Mouse (Mus musculus) spleen, postnatal 10 days (tissue): Measurements from ENCODE around the gene Rbm14.
"Not testable (repeated sequence)": the region's sequence is repeated elsewhere in the genome, so short reads cannot be mapped to it uniquely, and the experiment has no call there.

Experiments used
- DNase-seq, 2 experiments: peaks; one replicate each; pipeline ENCODE4 v3.0.0; 2021 to 2022; ENCODE audit warnings: low spot score in 2 of 2

Rbm14 gene

DNA sequence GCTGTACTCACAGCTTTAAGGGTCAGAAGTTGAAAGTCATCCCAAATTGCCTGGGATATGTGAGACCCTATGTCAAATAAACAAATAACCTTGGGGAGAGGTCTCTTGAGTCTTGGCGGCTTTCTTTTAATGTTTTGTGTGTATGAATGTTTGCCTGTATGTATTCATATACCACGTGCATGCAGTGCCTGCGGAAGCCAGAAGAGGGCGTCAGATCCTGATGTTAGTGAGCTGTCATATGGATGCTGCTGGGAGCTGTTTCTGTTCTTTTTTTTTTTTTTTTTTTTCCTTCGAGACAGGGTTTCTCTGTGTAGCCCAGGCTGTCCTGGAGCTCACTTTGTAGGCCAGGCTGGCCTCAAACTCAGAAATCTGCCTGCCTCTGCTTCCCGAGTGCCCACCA lies 1.6 kb upstream of the Rbm14 start:
- DNase-seq = peak in 1 of 2 experiments; percentile 73

- peak in 1 of 2 experiments; percentile 36 for DNase-seq
Observed at GRCm38 (mm10) chr19:4812334-4812949, 1.0 kb upstream of the Rbm14 start.

DNA sequence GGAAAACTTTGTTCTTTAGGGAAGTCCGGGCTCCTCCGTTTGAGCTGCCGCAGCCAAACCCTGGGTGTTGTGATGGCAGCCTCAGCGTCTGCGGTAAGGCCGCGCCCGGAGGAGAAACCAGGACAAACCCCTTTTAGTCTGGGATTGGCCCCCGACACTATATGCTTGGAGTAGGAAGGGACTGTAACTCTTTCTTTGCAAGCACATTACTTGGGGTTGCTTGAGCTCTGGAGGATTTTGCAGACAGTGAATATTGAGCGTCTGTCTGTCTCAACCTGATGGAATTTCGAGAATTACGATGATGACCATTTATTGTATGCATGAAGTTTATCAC lies 442 bp upstream of the Rbm14 start:
- DNase-seq = no peak

GRCm38 (mm10) chr19:4810746-4811062 lies 730 bp downstream of the Rbm14 start:
- DNase-seq = no peak

- no peak for DNase-seq
Observed at GRCm38 (mm10) chr19:4810309-4810708, 1.1 kb downstream of the Rbm14 start.

DNA sequence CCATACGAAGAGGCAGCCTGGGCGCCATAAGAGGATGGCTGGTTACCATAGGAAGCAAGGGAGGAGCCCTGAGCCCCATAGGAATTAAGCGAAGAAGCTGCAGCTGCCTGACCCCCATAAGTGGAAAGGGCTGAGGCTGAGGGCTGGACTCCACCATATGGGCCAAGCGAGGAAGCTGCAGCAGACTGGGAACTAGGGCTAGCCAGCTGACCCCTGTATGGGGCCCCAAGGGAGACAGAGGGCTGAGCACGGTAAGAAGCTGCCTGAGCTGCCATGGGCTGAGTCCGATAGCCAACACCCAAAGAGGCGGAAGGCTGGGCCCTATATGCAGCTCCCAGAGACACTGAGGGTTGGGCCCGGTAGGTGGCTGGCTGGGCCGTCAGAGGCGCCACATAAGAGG lies 8.2 kb downstream of the Rbm14 start:
- DNase-seq = no peak

GRCm38 (mm10) chr19:4802691-4803091 lies 8.7 kb downstream of the Rbm14 start:
- DNase-seq = no peak

DNA sequence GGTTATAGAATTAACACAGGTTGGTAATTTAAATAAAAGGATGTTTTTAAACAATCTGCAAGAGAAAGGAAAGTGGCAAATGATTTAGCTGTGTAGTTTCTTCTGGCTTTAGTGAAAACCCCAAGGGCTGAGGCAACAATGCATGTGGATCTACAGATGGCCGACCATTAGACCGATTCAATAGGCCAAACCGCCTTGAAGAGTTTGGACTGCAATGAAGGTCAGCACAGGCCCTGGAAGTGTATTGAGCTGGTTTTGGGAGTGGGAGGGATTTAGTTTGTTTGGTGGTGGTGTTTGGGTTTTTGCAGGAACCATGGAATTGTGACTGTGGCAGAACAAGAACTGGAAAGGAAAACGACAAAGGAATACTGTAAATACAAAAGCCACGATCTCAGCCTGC lies 12.4 kb downstream of the Rbm14 start:
- DNase-seq = no peak

- DNase-seq = no peak
Observed at GRCm38 (mm10) chr19:4797846-4798245, 13.6 kb downstream of the Rbm14 start.

DNA sequence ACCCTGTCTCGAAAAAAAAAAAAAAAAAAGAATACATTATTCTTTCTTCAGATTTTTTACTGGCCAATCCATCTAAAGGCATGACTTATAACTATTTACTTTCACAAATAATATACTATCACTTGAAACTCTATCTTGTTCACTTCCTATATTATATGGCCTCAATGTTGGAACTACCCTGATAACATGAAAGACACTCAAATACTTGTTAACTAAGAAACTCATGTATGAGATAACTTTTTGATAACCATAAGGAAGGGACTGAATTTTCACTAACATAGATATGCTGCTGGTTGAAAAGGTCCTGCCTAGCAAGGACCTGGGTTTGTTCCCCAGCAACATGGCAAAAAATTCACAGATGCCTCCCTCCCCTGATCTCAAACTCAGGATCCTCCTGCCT lies 15.5 kb downstream of the Rbm14 start:
- DNase-seq = no peak

GRCm38 (mm10) chr19:4793831-4794422 lies 17.5 kb downstream of the Rbm14 start, which contains the start of gene Rbm4:
Gene Rbm4, minus strand, starts transcription at chr19:4793901.
- DNase-seq = peak; percentile 94 to 97

DNA sequence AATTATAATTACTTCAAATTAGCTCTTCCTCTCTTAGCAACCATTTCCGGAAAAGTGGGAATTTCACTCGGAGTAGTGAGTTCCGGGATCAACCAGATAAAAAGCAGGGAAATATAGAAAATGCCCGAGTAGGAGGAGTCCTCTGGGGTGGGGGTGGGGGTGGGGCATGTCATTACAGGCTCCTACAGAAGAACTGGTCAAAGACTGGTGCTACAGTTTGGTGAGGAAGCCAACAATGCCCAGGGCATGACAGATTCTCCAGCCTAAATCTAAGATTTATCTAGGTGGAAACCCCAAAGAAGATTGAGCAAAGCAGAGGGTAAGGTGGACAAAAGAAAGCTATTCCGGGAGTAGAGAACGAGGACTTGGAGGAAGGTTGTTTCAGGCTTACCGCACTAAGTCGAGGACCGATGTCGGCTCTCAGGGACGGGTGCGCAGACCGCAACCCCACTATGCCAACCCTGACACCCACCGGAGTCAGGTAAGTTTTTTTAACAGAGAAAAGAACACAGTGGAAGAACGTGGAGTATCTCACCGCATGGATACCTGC lies 18.1 kb downstream of the Rbm14 start:
- no peak for DNase-seq

GRCm38 (mm10) chr19:4786313-4786712 lies 25.1 kb downstream of the Rbm14 start:
- no peak for DNase-seq

- DNase-seq = no peak
Observed at GRCm38 (mm10) chr19:4785206-4785605, 26.2 kb downstream of the Rbm14 start.

GRCm38 (mm10) chr19:4782891-4783290 lies 28.5 kb downstream of the Rbm14 start:
- DNase-seq = no peak

- DNase-seq = no peak
Observed at GRCm38 (mm10) chr19:4772785-4773184, 38.6 kb downstream of the Rbm14 start.

DNA sequence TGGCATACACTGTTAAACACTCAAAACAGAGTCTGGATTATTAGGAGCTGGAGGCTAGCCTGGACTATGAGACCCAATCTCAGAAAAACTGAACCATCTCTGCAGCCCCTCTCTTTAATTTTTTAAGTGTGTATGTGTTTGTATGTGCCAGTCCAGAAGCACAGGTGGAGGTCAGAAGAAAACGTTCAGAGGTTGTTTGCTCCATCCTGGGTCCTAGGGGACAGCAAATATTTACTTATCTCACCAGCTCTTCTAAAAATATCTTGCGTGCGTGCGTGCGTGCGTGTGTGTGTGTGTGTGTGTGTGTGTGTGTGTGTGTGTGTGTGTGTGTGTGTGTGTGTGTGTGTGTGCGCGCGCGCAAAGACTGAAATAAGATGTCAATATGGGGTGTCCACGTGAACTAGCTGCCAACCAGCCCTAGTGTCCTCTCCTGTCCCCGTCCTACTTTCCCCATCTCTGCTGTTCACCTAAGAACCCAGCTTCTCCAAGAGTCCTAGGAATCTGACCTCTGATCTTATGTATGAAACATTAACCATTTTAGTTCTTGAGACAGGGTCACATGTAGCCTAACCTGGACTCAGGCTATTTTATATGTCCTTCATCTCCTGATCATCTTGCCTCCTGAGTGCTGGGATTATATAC lies 43.8 kb downstream of the Rbm14 start:
- no peak for DNase-seq

DNA sequence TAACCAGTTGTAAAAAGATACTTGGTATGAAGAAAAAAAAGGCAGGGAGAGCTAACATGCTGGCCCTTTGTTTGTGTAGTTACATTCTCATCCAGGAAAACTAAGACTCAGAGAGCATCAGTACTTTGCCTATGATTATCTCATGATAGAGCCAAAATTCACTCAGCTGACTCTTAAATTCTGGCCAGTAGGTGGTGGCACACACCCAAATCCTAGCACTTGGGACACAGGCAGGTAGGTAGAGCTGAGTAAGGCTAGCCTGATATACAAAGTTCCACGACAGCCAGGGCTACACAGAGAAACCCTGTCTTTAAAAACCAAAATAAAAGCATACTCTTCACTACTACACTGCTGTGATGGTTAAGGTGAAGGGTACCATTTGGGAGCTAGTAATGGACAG lies 48.6 kb downstream of the Rbm14 start:
- DNase-seq = no peak

DNA sequence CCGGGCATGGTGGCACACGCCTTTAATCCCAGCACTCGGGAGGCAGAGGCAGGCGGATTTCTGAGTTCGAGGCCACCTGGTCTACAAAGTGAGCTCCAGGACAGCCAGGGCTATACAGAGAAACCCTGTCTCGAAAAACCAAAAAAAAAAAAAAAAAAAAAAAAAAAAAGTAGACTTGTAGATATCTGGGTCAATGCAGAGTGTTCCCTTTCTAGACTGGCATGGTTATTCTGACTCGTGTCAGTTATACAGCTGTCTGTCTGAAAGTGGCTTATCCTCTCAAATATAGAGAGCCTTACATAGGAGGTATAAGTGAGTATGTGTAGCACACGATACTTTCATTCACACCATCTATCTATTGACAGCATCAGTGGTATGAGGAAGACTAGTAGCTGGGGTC lies 50.9 kb downstream of the Rbm14 start:
- DNase-seq = not testable (repeated sequence)

GRCm38 (mm10) chr19:4756921-4757320 lies 54.5 kb downstream of the Rbm14 start:
- DNase-seq = no peak

DNA sequence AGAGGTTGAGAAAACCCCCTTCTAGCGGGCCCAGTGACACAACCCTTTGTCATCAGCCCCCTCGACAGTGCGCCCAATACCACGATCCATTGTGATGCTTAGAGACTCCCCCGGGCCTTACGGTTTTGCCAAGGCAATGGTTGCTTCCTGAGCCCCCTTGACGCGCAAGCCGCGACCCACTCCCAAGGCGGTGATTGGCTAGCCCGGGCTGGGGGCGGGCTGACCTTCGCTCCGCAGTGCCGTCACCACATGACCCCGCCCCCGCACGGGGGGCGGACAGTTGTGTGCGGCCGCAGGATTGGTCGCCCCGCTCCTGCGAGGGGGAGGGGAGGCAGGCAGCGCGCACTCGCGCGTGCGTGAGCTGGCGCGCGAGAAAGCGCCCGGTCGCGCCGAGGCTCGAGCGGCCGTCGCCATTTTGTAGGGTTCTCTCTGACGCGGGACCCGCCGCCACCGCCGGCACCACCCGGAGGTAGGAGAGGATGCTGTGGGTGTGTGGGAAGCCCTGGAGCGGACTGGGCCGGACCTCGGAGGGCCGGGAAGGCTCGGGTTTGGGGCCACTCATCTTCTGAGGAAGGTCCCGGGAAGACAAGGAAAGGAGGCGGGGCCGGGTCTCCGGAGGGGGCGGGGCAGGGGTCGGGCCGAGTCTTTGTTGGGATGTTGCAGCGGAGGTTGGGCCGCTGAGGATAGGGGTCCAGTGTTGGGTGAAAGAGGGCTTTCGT lies 55.1 kb downstream of the Rbm14 start, which contains the start of gene Rbm4b:
Rbm4b (plus strand) TSS at position 305 of the 719 bp plus-strand sequence.
- DNase-seq = peak; percentile 89 to 95

DNA sequence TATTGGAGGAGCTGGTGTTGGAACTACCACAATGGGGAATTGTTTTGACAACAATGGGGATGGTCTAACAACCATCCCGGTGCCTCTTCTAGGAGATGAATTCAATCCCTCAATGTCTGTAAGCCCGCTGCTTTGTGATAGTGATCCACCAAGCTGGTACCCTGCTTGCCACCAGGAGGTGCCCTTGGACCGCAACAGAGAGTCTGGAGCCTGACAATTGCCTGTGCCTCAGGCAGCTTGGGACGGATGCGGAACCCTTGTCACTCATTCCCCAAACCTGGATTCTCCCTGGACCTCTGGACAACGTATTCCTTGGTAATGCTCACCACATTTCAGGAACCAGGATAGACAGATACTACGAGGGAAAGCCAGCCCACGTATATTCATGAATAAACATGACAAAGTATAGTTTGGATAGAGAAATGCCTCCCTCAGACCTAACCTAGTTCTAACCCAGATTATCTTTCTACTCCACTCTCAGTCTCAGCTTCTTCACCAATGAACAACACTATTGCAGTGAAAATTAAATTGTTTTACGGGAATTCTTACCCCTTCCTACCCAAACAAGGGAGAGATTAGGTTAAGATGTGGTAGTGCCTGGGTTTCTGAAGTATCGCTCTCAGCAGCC lies 55.8 kb downstream of the Rbm14 start:
- DNase-seq = peak; percentile 89 to 94
